29 mouse cellular contexts compared by ENCODE assay signal in genomic region chr9:33769811-33770210, GRCm38 (mm10).
DNase-seq lines count a peak whose midpoint lies in the region; ATAC-seq and TF ChIP-seq lines count a peak whose summit lies in the region.
"Had no signal": no experiment of that assay in that cellular context is flagged by ENCODE, and none has a peak within 500 bp of the region (broad histone marks: within the 10 kb centered on the region; RNA-seq: fewer than 3 reads in every experiment).

No protein-coding gene starts in this region.

- 0 out of 2 replicates have a peak, but pooled peaks have one; percentile 2 for TF ChIP-seq RAD21 in MEL (IDR thresholded peaks at IDR 0.05; ENCODE audit: low read depth, low read length)

- H3K9ac ChIP-seq in forebrain, postnatal 0 days, result no peak overlapping the region
- H3K9ac ChIP-seq in forebrain, embryonic 12.5 days, result no peak overlapping the region
- no peak overlapping the region for H3K9ac ChIP-seq in lung, embryonic 14.5 days
- H3K9ac ChIP-seq in MEL (ENCODE audit: control insufficient read depth, low read depth, low read length, poor library complexity, severe bottlenecking), result no peak overlapping the region
- no peak overlapping the region for H3K9ac ChIP-seq in liver, embryonic 12.5 days
- H3K9ac ChIP-seq: embryonic facial prominence, embryonic 13.5 days; forebrain, embryonic 13.5 days; heart, embryonic 12.5 days; limb, embryonic 12.5 days; neural tube, embryonic 13.5 days had no signal

- no peak for DNase-seq in forebrain, postnatal 0 days
- peak; percentile 3 for DNase-seq in lung, embryonic 14.5 days
- no peak for DNase-seq in lung, postnatal 4 days
- DNase-seq in MEL (ENCODE audit: low read depth, low spot score), result no peak
- peak; percentile 1 for DNase-seq in splenic B cell, adult 2 months (ENCODE audit: low read depth, low spot score)
- no peak for DNase-seq in cerebellum, adult 8-10 months
- DNase-seq: adrenal gland, postnatal 14 days; B cell, adult 2 months; cerebellum, adult 9-11 months; gastrocnemius, postnatal 14 days; heart, adult 18-20 months; heart, postnatal 10 days; kidney, adult 18-20 months; kidney, postnatal 10 days; lung, adult 2 months; lung, postnatal 36 days; midbrain, embryonic 14.5 days; thymus, adult 2 months had no signal

- H3K79me2 ChIP-seq in MEL (ENCODE audit: control insufficient read depth, insufficient read depth, low read length, poor library complexity), result no peaks in the 10 kb centered on the region

- no peak for TF ChIP-seq POLR2A in MEL (IDR thresholded peaks at IDR 0.05; ENCODE audit: control insufficient read depth in 1 of 2, insufficient read depth in 1 of 2, low read depth in 1 of 2, low read length in 2 of 2, poor library complexity in 1 of 2)

- H3K27me3 ChIP-seq in forebrain, postnatal 0 days (ENCODE audit: insufficient read depth, low read length), result no peaks in the 10 kb centered on the region
- no peaks in the 10 kb centered on the region for H3K27me3 ChIP-seq in forebrain, embryonic 12.5 days
- no peaks in the 10 kb centered on the region for H3K27me3 ChIP-seq in lung, embryonic 14.5 days (ENCODE audit: insufficient read depth, low read length)
- H3K27me3 ChIP-seq in MEL (ENCODE audit: control insufficient read depth in 1 of 2, insufficient read depth in 2 of 2, low read length in 2 of 2), result no peaks in the 10 kb centered on the region
- no peaks in the 10 kb centered on the region for H3K27me3 ChIP-seq in splenic B cell, adult 2 months (ENCODE audit: control insufficient read depth, insufficient read depth, low read length, poor library complexity, severe bottlenecking)
- no peaks in the 10 kb centered on the region for H3K27me3 ChIP-seq in liver, embryonic 12.5 days (replicated peaks)
- H3K27me3 ChIP-seq: embryonic facial prominence, embryonic 13.5 days; forebrain, embryonic 13.5 days; heart, embryonic 12.5 days; limb, embryonic 12.5 days; neural tube, embryonic 13.5 days had no signal

- H3K4me2 ChIP-seq in forebrain, postnatal 0 days (ENCODE audit: low read depth), result no peak overlapping the region
- no peak overlapping the region for H3K4me2 ChIP-seq in forebrain, embryonic 12.5 days
- H3K4me2 ChIP-seq in lung, embryonic 14.5 days, result no peak overlapping the region
- no peak overlapping the region for H3K4me2 ChIP-seq in liver, embryonic 12.5 days
- H3K4me2 ChIP-seq: embryonic facial prominence, embryonic 13.5 days; forebrain, embryonic 13.5 days; heart, embryonic 12.5 days; limb, embryonic 12.5 days; liver, embryonic 11.5 days; neural tube, embryonic 13.5 days had no signal

- 86% methylated on average over 2 of the region's 2 CpGs for WGBS in forebrain, postnatal 0 days
- WGBS in forebrain, embryonic 12.5 days, result 94% methylated on average over 2 of the region's 2 CpGs
- WGBS in lung, embryonic 14.5 days, result 96% methylated on average over 2 of the region's 2 CpGs
- 58% methylated on average over 2 of the region's 2 CpGs for WGBS in liver, embryonic 12.5 days (ENCODE audit: insufficient replicate concordance)

- no peak for ATAC-seq in forebrain, postnatal 0 days
- no peak for ATAC-seq in forebrain, embryonic 12.5 days (ENCODE audit: low FRiP score)
- no peak for ATAC-seq in lung, embryonic 14.5 days (ENCODE audit: insufficient read depth)
- ATAC-seq in liver, embryonic 12.5 days, result no peak
- ATAC-seq: forebrain, embryonic 13.5 days had no signal

- no peaks in the 10 kb centered on the region for H3K36me3 ChIP-seq in forebrain, postnatal 0 days (ENCODE audit: insufficient read depth)
- H3K36me3 ChIP-seq in forebrain, embryonic 12.5 days (replicated peaks), result no peaks in the 10 kb centered on the region
- no peaks in the 10 kb centered on the region for H3K36me3 ChIP-seq in lung, embryonic 14.5 days (ENCODE audit: insufficient read depth)
- no peaks in the 10 kb centered on the region for H3K36me3 ChIP-seq in MEL (ENCODE audit: control insufficient read depth in 1 of 2, insufficient read depth in 2 of 2, low read length in 2 of 2)
- no peaks in the 10 kb centered on the region for H3K36me3 ChIP-seq in splenic B cell, adult 2 months (ENCODE audit: control insufficient read depth, insufficient read depth, low read length, poor library complexity, severe bottlenecking)
- no peaks in the 10 kb centered on the region for H3K36me3 ChIP-seq in liver, embryonic 12.5 days
- H3K36me3 ChIP-seq: embryonic facial prominence, embryonic 13.5 days; heart, embryonic 12.5 days; hindbrain, embryonic 10.5 days; limb, embryonic 12.5 days; neural tube, embryonic 13.5 days had no signal

- no peak for TF ChIP-seq EP300 in MEL (IDR thresholded peaks at IDR 0.05; ENCODE audit: low read depth in 1 of 2, low read length in 2 of 2)

- TF ChIP-seq CTCF in forebrain, postnatal 0 days (IDR thresholded peaks at IDR 0.05; ENCODE audit: low read depth), result peak; percentile 28; the same call in 1 of the 2 replicates
- no peak for TF ChIP-seq CTCF in lung, embryonic 14.5 days (IDR thresholded peaks at IDR 0.05; ENCODE audit: low read depth)
- TF ChIP-seq CTCF in MEL (IDR thresholded peaks at IDR 0.05 in 2 of 3, conservative IDR thresholded peaks at IDR 0.05 in 1 of 3; ENCODE audit: control insufficient read depth in 1 of 3, insufficient read depth in 1 of 3, low read depth in 2 of 3, low read length in 3 of 3, poor library complexity in 1 of 3, severe bottlenecking in 1 of 3), result no peak

- 0 out of 2 replicates have a peak, but pooled peaks cover 2% of the 10 kb centered on the region for H3K4me1 ChIP-seq in forebrain, postnatal 0 days (ENCODE audit: insufficient read depth)
- no peaks in the 10 kb centered on the region for H3K4me1 ChIP-seq in forebrain, embryonic 12.5 days
- H3K4me1 ChIP-seq in lung, embryonic 14.5 days (ENCODE audit: insufficient read depth), result no peaks in the 10 kb centered on the region
- no peaks in the 10 kb centered on the region for H3K4me1 ChIP-seq in MEL (ENCODE audit: control insufficient read depth in 1 of 2, insufficient read depth in 2 of 2, low read length in 2 of 2)
- no peaks in the 10 kb centered on the region for H3K4me1 ChIP-seq in liver, embryonic 12.5 days
- H3K4me1 ChIP-seq: embryonic facial prominence, embryonic 13.5 days; heart, embryonic 12.5 days; hindbrain, embryonic 10.5 days; limb, embryonic 12.5 days; neural tube, embryonic 13.5 days had no signal

- H3K4me3 ChIP-seq in forebrain, postnatal 0 days (ENCODE audit: low read depth, low read length), result no peak overlapping the region
- no peak overlapping the region for H3K4me3 ChIP-seq in forebrain, embryonic 12.5 days (replicated peaks)
- H3K4me3 ChIP-seq in lung, embryonic 14.5 days (ENCODE audit: low read depth, low read length), result no peak overlapping the region
- no peak overlapping the region for H3K4me3 ChIP-seq in MEL (ENCODE audit: control insufficient read depth in 1 of 2, insufficient read depth in 1 of 2, low read depth in 2 of 2, low read length in 2 of 2)
- no peak overlapping the region for H3K4me3 ChIP-seq in liver, embryonic 12.5 days
- H3K4me3 ChIP-seq: embryonic facial prominence, embryonic 13.5 days; erythroblast, embryonic 14.5 days; forebrain, embryonic 13.5 days; heart, embryonic 12.5 days; hindbrain, embryonic 10.5 days; limb, embryonic 12.5 days; myocyte; neural tube, embryonic 13.5 days had no signal

- no peaks in the 10 kb centered on the region for H3K9me3 ChIP-seq in forebrain, postnatal 0 days (ENCODE audit: low read length)
- no peaks in the 10 kb centered on the region for H3K9me3 ChIP-seq in forebrain, embryonic 12.5 days
- H3K9me3 ChIP-seq in lung, embryonic 14.5 days (ENCODE audit: low read depth, low read length), result no peaks in the 10 kb centered on the region
- no peaks in the 10 kb centered on the region for H3K9me3 ChIP-seq in MEL (replicated peaks; ENCODE audit: insufficient read depth, low read length)
- no peaks in the 10 kb centered on the region for H3K9me3 ChIP-seq in liver, embryonic 12.5 days (replicated peaks)
- H3K9me3 ChIP-seq: embryonic facial prominence, embryonic 13.5 days; forebrain, embryonic 13.5 days; heart, embryonic 12.5 days; hindbrain, embryonic 10.5 days; limb, embryonic 12.5 days; neural tube, embryonic 13.5 days had no signal

- no peak overlapping the region for H3K27ac ChIP-seq in forebrain, postnatal 0 days (ENCODE audit: low read depth, low read length)
- H3K27ac ChIP-seq in forebrain, embryonic 12.5 days, result no peak overlapping the region
- no peak overlapping the region for H3K27ac ChIP-seq in lung, embryonic 14.5 days (ENCODE audit: low read depth)
- H3K27ac ChIP-seq in MEL (ENCODE audit: control insufficient read depth, low read depth, low read length), result no peak overlapping the region
- H3K27ac ChIP-seq in liver, embryonic 12.5 days, result no peak overlapping the region
- H3K27ac ChIP-seq: embryonic facial prominence, embryonic 13.5 days; forebrain, embryonic 13.5 days; hindbrain, embryonic 10.5 days; limb, embryonic 12.5 days; neural tube, embryonic 13.5 days had no signal

TF ChIP-seq in MEL, 35 proteins besides CTCF, POLR2A, EP300 and RAD21:
- no peak for TF ChIP-seq TCF12 (IDR thresholded peaks at IDR 0.05; ENCODE audit: low read depth, low read length)
- no peak for TF ChIP-seq MYB (IDR thresholded peaks at IDR 0.05; ENCODE audit: low read depth, low read length)
- no peak for TF ChIP-seq MYC (IDR thresholded peaks at IDR 0.05; ENCODE audit: low read depth, low read length)
- TF ChIP-seq TBP (IDR thresholded peaks at IDR 0.05; ENCODE audit: low read depth, low read length), result no peak
- TF ChIP-seq MAZ (IDR thresholded peaks at IDR 0.05; ENCODE audit: low read depth, low read length), result no peak
- TF ChIP-seq ELF1 (IDR thresholded peaks at IDR 0.05; ENCODE audit: low read depth, low read length), result no peak
- TF ChIP-seq USF2 (IDR thresholded peaks at IDR 0.05; ENCODE audit: borderline replicate concordance in 1 of 2, insufficient read depth in 1 of 2, low read depth in 1 of 2, low read length in 2 of 2), result no peak
- TF ChIP-seq HCFC1 (IDR thresholded peaks at IDR 0.05; ENCODE audit: low read depth, low read length), result no peak
- no peak for TF ChIP-seq UBTF (IDR thresholded peaks at IDR 0.05; ENCODE audit: borderline replicate concordance, insufficient read depth, low read depth, low read length)
- TF ChIP-seq E2F4 (IDR thresholded peaks at IDR 0.05; ENCODE audit: borderline replicate concordance, low read depth, low read length), result no peak
- TF ChIP-seq MAFK (IDR thresholded peaks at IDR 0.05; ENCODE audit: borderline replicate concordance, low read depth, low read length), result no peak
- TF ChIP-seq SMC3 (IDR thresholded peaks at IDR 0.05; ENCODE audit: low read depth, low read length), result no peak
- no peak for TF ChIP-seq NELFE (IDR thresholded peaks at IDR 0.05; ENCODE audit: low read depth, low read length)
- TF ChIP-seq GABPA (IDR thresholded peaks at IDR 0.05; ENCODE audit: low read depth, low read length), result no peak
- no peak for TF ChIP-seq USF1 (IDR thresholded peaks at IDR 0.05; ENCODE audit: low read depth, low read length)
- no peak for TF ChIP-seq GATA1 (IDR thresholded peaks at IDR 0.05; ENCODE audit: low read depth, low read length)
- TF ChIP-seq MAX (IDR thresholded peaks at IDR 0.05; ENCODE audit: low read length), result no peak
- no peak for TF ChIP-seq KAT2A (conservative IDR thresholded peaks at IDR 0.05; ENCODE audit: low read depth, low read length)

Comparison
In these comparisons a context has a peak if more than half of its experiments do, and no peak if none do; other contexts are left out.
1. DNase-seq: peak in lung, embryonic 14.5 days (single experiment) and splenic B cell, adult 2 months (single experiment); none in forebrain, postnatal 0 days (single experiment), lung, postnatal 4 days (0 of 2), MEL (single experiment) and cerebellum, adult 8-10 months (single experiment).